Mouse (Mus musculus) megakaryocyte, embryonic 14.5 days (primary cell): ENCODE results near the gene Clpx. TPM values are rescaled to one million over a fixed set of nuclear protein-coding genes. Genes with fewer than 3 reads are reported as not detected.

ENCODE experiments used
- H3K27me3 ChIP-seq: replicated peaks from 2 replicates; pipeline ENCODE3; 2012; ENCODE audit warnings: inconsistent platforms
- H3K36me3 ChIP-seq: replicated peaks from 2 replicates; pipeline ENCODE3; 2012; ENCODE audit warnings: low read length, inconsistent platforms, mixed read lengths
- H3K4me1 ChIP-seq: 2 replicates; pipeline ENCODE4 v1.6.1; 2012; ENCODE audit warnings: inconsistent platforms
- H3K4me3 ChIP-seq: replicated peaks from 2 replicates; pipeline ENCODE3; 2012; ENCODE audit warnings: moderate library complexity, mild to moderate bottlenecking, inconsistent platforms
- H3K9me3 ChIP-seq: 2 replicates; pipeline ENCODE4 v1.6.1; 2012; ENCODE audit warnings: inconsistent platforms
- FLI1 ChIP-seq: IDR thresholded peaks from 2 replicates; pipeline ENCODE4 v1.6.1; 2012; ENCODE audit warnings: low read length, inconsistent platforms, mixed read lengths
- GATA1 ChIP-seq: IDR thresholded peaks from 3 replicates; pipeline ENCODE4 v1.6.1; 2012; ENCODE audit warnings: mixed read lengths, low read length, inconsistent platforms, borderline replicate concordance
- polyA plus RNA-seq: library from polyadenylated mRNA; stranded (reverse); fragments of >175 nt; gene quantifications from 2 replicates; pipeline ENCODE4 v1.2.3, GENCODE M21; 2012; ENCODE audit warnings: low replicate concordance; ENCODE audit not compliant: insufficient read depth

The Clpx gene
- 4.8 and 6.1 TPM in 2 replicates for polyA plus RNA-seq

DNA sequence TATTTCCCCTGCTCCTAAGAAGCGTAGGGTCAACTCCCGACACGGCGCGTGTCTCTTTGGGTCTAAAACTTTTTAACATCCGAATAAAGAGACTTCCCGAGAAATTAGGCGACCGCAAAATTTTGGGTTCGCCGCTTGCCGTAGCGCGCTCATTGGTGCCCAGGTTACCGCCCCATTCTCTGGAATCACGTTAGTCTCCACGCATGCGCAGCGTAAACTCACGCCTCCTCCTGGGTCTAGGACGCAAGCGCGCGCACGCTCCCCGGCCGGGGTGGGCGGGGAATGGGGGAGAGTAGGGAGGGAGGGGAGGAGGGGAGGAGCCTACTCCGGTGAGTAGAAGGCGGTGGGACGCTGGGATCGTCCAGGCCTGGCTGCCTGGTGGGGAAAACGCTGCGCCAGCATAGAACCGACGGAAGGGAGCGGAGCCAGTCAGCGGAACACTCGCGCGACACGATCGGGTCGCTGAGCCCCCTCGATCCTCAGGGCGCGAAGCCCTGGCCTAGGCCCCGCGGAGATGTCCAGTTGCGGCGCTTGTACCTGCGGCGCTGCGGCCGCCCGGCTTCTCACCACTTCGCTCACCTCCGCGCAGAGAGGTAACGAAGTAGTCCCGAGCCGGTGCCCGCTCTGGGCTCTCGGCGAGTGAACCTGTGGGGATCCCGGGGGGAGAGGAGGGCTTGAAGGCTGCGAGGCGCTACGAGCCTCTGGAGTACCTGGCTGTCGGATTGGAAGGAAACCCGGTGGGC is at the start of gene Clpx:
Clpx (plus strand) TSS at position 288 of the 743 bp plus-strand sequence.
- Histone ChIP-seq H3K27me3 (no peaks in the 10 kb centered on the region), H3K4me1 (peaks cover 30% of the 10 kb centered on the region), H3K36me3 (peaks cover 21% of the 10 kb centered on the region), H3K9me3 (peaks cover 6% of the 10 kb centered on the region), H3K4me3 (peak within 1 kb of the TSS; percentile 92)
- no peak for TF ChIP-seq FLI1
- TF ChIP-seq GATA1: no peak

DNA sequence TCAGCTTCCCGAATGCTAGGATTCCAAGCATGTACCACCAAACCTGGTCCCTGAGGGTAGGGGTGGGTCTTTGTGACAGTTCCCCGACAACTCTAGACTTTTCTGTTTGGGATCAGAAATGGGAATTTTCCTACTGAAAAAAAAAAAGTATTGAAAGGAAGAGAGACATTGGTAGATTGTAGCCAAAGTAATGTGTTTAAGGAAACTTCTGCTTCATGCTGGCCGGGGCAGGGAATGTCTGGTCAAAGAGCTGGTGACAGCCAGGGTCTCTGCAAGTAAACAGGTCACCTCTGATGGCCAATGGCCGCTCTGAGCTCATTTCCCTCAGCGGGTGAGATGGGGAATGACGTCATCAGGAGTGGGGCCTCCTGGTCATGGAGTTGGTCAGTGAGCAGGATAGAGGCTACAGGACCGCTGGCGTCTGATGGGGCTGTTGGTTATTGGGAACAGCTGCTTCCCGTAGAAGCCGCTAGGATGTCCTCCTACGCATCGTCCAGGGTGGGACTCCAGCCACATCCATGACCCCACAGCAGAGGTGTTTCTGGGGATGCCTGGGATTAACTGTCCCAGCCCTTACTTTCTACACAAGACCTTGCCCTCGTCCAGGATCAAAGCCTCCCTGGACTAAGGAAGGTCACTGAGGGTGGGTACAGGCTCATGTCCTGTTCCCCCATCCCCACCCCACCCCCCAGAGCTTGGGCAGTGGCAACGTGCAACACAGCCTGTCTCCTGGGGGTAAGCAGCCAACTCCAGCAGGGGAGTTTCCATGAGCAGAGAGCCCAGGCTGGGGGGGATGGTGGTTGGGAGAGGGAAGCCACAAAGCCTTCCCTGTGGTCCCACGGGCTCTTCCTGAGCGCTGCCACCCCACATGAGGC is 46.3 kb upstream of the Clpx start:
- Histone ChIP-seq H3K9me3 (no peaks in the 10 kb centered on the region), H3K27me3 (peaks cover 46% of the 10 kb centered on the region), H3K4me3 (no peak overlapping the region), H3K36me3 (no peaks in the 10 kb centered on the region), H3K4me1 (peaks cover 8% of the 10 kb centered on the region)
- TF ChIP-seq GATA1 (no peak), FLI1 (no peak)

DNA sequence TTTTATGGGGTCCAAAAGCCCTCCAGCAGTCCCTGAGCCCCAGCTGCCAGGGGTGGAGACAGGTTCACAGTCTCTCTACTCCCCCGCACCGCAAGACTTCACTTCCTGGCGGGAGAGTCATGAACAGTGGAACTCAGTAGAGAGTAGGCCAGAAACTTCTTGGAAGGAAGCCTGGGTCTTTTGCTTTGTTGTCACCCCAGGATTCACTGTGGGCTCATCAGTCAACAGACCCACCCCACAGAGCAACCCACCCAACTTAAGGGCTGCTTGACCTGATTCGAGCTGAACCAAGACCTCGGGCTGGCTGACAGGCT is 45.7 kb upstream of the Clpx start:
- Histone ChIP-seq H3K36me3 (no peaks in the 10 kb centered on the region), H3K9me3 (no peaks in the 10 kb centered on the region), H3K27me3 (peaks cover 40% of the 10 kb centered on the region), H3K4me1 (peaks cover 8% of the 10 kb centered on the region), H3K4me3 (no peak overlapping the region)
- TF ChIP-seq FLI1 (no peak), GATA1 (no peak)

DNA sequence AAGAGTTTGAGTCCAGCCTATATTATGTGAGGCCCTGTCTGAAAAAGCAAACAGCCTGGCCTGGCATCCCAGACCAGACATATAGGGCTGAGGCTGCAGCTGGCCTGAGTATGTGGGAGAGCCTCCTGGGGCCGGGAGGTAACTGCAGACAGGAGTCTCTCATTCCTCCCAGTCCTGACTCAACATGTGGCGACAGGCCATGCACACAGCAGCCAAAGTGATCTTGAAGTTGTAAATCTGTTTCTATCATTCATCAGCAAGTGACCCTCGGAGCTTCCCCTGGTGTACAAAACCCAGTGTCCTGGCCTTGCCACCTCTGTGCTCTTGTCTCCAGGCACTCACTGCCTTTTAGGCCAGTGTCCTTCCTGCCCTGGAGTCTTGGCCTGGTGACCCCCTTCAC is 42.0 kb upstream of the Clpx start:
- H3K27me3 ChIP-seq: peaks cover 21% of the 10 kb centered on the region
- no peaks in the 10 kb centered on the region for H3K36me3 ChIP-seq
- peaks cover 8% of the 10 kb centered on the region for H3K4me1 ChIP-seq
- TF ChIP-seq GATA1 (no peak), FLI1 (no peak)
- no peak overlapping the region for H3K4me3 ChIP-seq
- no peaks in the 10 kb centered on the region for H3K9me3 ChIP-seq

DNA sequence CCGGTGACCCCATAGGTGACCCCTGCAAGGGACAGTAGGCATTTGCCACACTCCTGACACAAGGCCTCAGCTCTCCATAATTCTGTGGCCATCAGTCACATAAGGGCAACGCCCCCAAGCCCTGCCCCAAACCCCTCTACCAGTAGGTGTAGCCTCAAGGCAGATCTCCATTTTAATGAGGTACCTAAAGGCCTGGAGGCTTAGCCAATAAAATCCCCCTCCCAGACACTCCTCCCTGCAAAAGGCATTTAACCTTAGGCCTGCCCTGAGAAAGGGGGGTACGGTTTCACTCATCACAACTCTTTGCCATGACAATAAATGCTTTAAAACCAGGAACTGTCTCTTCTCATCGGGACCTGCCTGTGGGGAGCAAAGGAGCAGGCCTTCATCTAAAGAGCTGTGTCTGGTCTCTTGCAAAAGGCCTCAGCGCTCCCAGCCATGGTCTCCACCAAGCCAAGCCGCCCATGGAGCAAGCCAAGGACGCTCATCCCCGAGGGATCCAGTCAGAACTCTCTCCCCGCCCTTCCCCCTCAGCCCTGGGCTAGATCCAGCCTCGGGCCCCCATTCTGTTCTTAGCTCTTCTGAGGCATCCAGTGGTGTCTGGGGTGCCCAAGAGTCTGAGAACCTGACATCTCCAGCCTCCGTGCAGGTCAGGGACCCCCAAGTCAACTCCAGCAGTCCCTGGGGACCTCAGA is 38.0 kb upstream of the Clpx start:
- Histone ChIP-seq H3K9me3 (no peaks in the 10 kb centered on the region), H3K4me3 (no peak overlapping the region), H3K27me3 (peaks cover 33% of the 10 kb centered on the region), H3K36me3 (no peaks in the 10 kb centered on the region), H3K4me1 (peaks cover 5% of the 10 kb centered on the region)
- TF ChIP-seq FLI1 (no peak), GATA1 (no peak)

DNA sequence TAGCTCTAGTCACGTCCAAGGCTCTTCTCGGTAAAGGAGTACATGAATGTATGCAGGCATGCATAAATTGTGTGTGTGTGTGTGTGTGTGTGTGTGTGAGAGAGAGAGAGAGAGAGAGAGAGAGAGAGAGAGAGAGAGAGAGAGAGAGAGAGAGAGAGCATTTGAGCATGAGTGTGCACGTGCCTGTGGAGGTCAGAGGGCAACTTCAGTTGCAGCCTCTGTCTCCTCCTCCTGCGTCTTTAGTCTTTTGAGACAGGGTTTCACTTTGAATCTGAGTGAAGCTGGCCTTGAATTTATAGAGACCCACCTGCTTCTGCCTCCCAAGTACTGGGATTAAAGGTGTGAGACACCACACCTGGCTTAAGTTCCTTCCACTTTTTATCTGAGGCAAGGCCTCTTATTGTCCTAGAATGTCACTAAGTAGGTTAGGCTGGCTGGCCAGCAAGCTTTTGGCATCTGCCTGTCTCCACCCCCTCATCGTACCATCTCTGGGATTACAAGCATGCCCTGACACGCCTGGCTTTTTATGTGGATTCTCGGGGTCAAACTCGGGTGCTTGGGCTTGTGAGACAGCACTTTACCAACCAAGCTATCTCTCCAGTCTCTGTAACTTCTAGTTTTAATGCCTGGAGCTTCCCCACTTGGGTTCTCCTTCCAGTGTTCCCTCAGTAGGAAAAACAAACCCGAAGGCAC is 36.7 kb upstream of the Clpx start:
- Histone ChIP-seq H3K27me3 (peaks cover 40% of the 10 kb centered on the region), H3K9me3 (no peaks in the 10 kb centered on the region), H3K36me3 (no peaks in the 10 kb centered on the region), H3K4me3 (no peak overlapping the region), H3K4me1 (peaks cover 5% of the 10 kb centered on the region)
- TF ChIP-seq GATA1: no peak
- TF ChIP-seq FLI1: no peak

DNA sequence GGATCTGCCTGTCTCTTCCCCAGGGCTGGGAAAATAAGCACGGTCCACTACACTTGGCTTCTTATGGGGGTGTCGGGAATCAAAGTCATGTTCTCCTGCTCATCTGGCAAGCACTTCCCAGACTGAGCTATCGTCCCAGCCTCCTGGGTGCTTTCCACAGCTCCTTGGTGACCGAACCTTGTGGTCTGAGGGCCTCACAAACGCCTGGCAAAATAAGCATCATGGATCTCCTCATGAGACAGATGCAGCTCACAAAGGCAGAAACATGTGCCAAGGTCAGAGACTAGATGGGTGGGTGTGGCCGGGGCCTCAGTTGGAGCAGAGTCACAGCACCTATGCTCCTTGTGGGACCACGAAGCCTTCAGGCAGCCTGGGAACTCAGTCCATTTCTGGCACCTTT is 34.7 kb upstream of the Clpx start:
- H3K27me3 ChIP-seq: peaks cover 48% of the 10 kb centered on the region

DNA sequence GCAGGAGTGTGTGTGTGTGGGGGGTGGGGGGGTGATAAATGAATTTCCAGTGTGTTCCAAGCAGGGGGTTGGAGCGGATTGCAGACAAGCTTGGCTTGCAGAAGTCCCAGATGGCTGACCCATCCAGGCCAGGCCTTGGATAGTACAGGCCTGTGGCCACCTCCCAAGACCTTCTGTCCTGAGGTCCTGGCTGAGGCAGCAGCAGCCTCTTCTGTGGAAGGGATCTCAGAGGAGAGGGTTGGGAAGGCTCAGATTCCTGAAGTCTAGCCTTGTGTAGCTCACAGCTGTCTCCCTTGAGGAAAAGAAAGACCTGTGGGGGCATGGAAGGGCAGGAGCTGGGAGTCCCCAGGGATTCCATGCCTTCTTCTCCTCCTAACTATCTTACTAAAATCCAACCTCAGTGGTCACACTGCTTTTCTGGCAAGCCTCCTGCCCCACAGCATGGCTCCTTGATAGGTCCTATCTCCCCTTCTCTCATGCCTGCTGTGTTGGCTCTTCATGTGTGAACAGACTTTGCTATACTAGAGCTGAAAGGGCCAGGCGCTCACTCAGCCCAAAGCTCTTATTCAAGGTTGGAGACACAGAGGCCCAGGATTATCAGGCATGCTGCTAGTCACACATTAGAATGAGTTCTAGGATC is 32.3 kb upstream of the Clpx start:
- Histone ChIP-seq H3K4me1 (peaks cover 5% of the 10 kb centered on the region), H3K27me3 (peaks cover 68% of the 10 kb centered on the region), H3K4me3 (no peak overlapping the region), H3K36me3 (no peaks in the 10 kb centered on the region), H3K9me3 (no peaks in the 10 kb centered on the region)
- TF ChIP-seq GATA1 (no peak), FLI1 (no peak)

More for the DNA sequence above, 34.7 kb upstream of the Clpx start:
- Histone ChIP-seq H3K4me3 (no peak overlapping the region), H3K9me3 (no peaks in the 10 kb centered on the region), H3K4me1 (peaks cover 5% of the 10 kb centered on the region), H3K36me3 (no peaks in the 10 kb centered on the region)
- TF ChIP-seq FLI1: no peak
- no peak for TF ChIP-seq GATA1

DNA sequence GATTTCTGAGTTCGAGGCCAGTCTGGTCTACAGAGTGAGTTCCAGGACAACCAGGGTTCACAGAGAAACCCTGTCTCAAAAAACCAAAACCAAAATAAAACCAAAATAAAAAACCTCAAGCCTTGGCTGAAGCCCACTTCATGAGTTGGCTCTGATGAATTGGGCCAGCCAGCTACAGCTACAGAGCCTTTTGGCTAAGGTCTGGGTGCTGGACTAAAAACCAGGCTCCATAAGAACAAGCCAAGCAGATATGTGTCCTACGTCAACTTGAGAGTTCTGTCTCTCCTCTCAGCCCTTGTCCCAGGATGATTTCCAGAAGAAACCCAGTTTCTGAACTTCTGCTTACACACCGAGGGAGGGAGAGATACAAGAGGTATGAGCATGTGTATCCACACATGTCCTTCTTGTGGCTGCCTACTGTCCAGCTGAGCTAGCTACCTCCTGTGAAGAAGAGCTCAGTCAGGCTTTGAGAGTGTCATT is 31.4 kb upstream of the Clpx start:
- H3K4me1 ChIP-seq: no peaks in the 10 kb centered on the region; the same call in 1 of the 2 replicates
- H3K9me3 ChIP-seq: no peaks in the 10 kb centered on the region
- TF ChIP-seq GATA1: no peak
- TF ChIP-seq FLI1: no peak
- H3K4me3 ChIP-seq: no peak overlapping the region
- peaks cover 71% of the 10 kb centered on the region for H3K27me3 ChIP-seq
- H3K36me3 ChIP-seq: no peaks in the 10 kb centered on the region
